Mouse (Mus musculus): ENCODE data around the gene Stx1b. TPM values are rescaled to one million over a fixed set of nuclear protein-coding genes. Genes with fewer than 3 reads are reported as not detected.
"Not testable (repeated sequence)": the region's sequence is repeated elsewhere in the genome, so short reads cannot be mapped to it uniquely, and the experiment has no call there.

Gene Stx1b
- polyA plus RNA-seq, 1 experiment from 2014 or later = 3.6 TPM

DNA sequence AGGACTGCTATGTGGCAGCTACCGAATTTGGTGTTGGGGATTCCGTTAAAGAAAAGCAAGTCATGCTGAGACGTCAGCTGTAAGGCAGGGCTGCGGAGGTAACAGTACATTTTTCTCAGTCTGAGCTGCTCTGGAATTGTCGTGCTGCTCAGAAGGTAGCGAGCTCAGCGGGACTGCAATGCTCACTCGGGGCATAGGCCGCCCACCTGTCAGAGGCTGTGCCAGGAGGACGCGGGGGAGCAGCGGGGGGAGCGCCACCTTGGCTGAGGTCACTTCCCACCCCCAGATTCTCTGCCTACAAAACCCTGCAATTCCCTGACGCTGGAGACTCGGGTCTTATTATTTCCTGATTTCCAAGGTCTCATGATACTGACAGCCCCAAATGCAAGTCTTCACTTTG is 16.5 kb upstream of the Stx1b start:
- H3K36me3 ChIP-seq = peaks cover 21% of the 10 kb centered on the region
- peak overlapping the region; percentile 68 for H3K9ac ChIP-seq
- H3K27ac ChIP-seq = peak overlapping the region; percentile 95
- H3K4me3 ChIP-seq = peak overlapping the region; percentile 82
- no peaks in the 10 kb centered on the region for H3K9me3 ChIP-seq
- H3K4me1 ChIP-seq = peaks cover 12% of the 10 kb centered on the region
- WGBS = under 1% methylated on average over 15 of the region's 15 CpGs
- ATAC-seq (ENCODE audit: insufficient number of reproducible peaks, low FRiP score, low TSS enrichment, low read depth) = no peak; the same call in 1 of the 2 replicates
- H3K4me2 ChIP-seq = peak overlapping the region; percentile 90
- H3K27me3 ChIP-seq = no peaks in the 10 kb centered on the region

DNA sequence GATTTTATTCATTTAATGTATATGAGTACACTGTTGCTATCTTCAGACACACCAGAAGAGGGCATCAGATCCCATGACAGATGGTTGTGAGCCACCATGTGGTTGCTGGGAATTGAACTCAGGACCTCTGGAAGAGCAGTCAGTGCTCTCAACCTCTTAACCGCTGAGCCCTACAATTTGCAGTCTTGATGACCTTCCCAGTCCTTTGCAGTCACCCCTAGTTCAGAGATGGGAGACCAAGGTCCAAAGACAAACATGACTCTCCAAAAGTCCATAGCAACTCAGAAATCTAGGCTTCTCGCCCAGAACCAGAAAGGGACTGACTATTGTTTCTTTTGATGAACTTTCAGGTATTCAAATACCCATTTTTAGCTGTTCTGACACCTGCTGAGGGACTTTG is 15.7 kb upstream of the Stx1b start:
- 88% methylated on average over 2 of the region's 2 CpGs for WGBS
- not testable (repeated sequence) for H3K27me3 ChIP-seq; ATAC-seq (ENCODE audit: insufficient number of reproducible peaks, low FRiP score, low TSS enrichment, low read depth)

DNA sequence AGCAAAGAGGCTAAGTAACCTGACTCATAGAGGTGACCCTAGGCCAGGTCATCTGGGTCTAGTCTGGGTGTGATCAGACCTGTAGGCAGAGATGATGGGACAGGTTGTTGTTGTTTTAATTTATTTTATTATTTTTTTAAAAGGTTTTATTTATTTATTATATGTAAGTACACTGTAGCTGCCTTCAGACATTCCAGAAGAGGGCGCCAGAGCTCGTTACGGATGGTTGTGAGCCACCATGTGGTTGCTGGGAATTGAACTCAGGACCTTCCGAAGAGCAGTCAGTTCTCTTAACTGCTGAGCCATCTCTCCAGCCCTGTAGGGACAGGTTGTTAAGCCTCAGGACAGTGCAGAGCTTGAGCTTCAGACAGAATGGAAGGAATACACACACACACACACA is 13.5 kb upstream of the Stx1b start:
- H3K27ac ChIP-seq; H3K9me3 ChIP-seq; H3K4me1 ChIP-seq; ATAC-seq (ENCODE audit: insufficient number of reproducible peaks, low FRiP score, low TSS enrichment, low read depth); H3K27me3 ChIP-seq; H3K4me2 ChIP-seq; H3K4me3 ChIP-seq; H3K9ac ChIP-seq; H3K36me3 ChIP-seq: not testable (repeated sequence)
- WGBS = 78% methylated on average over 4 of the region's 4 CpGs

More for the DNA sequence above, 15.7 kb upstream of the Stx1b start:
- H3K9me3 ChIP-seq, H3K9ac ChIP-seq, H3K4me3 ChIP-seq, H3K27ac ChIP-seq: not testable (repeated sequence)
- peaks cover 16% of the 10 kb centered on the region for H3K36me3 ChIP-seq
- peaks cover 12% of the 10 kb centered on the region for H3K4me1 ChIP-seq
- H3K4me2 ChIP-seq = 0 out of 2 replicates have a peak overlapping the region, but pooled peaks have one; percentile 90

DNA sequence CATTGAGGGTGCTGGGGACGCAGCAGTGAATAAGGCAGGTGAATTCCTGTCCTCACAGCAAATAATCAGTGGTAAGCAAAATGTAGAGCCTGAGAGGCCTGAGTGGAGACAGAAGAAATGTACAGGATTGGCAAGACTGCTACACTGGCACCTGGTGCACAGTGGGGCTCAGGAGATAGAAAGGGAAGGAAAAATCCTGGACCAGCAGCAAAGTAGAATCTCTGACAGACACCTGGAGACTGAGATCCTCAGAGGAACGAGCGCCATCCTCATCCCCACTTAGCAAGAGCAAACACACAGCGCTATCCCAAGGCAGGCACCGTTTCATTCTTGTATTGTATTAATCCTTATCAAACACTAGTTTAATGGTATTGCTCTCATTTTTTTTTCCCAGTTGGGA is 13.1 kb upstream of the Stx1b start:
- Histone ChIP-seq H3K4me1 (peaks cover 6% of the 10 kb centered on the region), H3K9ac (no peak overlapping the region), H3K27ac (no peak overlapping the region), H3K9me3 (no peaks in the 10 kb centered on the region), H3K4me3 (no peak overlapping the region), H3K4me2 (no peak overlapping the region), H3K36me3 (no peaks in the 10 kb centered on the region), H3K27me3 (no peaks in the 10 kb centered on the region)
- 91% methylated on average over 5 of the region's 5 CpGs for WGBS
- ATAC-seq (ENCODE audit: insufficient number of reproducible peaks, low FRiP score, low TSS enrichment, low read depth) = no peak

DNA sequence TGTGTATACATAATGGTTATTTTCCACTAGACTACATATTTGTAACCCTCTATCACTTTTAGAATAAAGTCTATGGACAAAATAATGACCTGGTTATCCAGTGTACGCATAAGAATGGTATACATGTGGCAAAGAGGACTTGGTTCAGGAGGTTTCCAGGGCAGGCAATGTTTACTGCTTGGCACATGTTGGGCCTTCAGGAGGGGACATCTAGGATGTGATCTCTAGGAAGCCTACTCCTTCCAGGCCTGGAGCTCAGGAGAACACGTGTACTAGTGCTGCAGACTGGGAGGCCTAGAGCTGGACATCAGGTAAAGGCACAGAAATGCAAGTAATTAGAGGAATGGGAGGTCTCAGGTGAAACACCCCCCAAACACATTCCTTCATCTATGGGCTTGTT is 11.2 kb upstream of the Stx1b start:
- Histone ChIP-seq H3K27me3 (no peaks in the 10 kb centered on the region), H3K4me1 (no peaks in the 10 kb centered on the region), H3K4me2 (no peak overlapping the region), H3K9me3 (no peaks in the 10 kb centered on the region), H3K27ac (no peak overlapping the region), H3K36me3 (no peaks in the 10 kb centered on the region), H3K9ac (no peak overlapping the region), H3K4me3 (no peak overlapping the region)
- 76% methylated on average over 2 of the region's 2 CpGs for WGBS
- no peak for ATAC-seq (ENCODE audit: insufficient number of reproducible peaks, low FRiP score, low TSS enrichment, low read depth)

DNA sequence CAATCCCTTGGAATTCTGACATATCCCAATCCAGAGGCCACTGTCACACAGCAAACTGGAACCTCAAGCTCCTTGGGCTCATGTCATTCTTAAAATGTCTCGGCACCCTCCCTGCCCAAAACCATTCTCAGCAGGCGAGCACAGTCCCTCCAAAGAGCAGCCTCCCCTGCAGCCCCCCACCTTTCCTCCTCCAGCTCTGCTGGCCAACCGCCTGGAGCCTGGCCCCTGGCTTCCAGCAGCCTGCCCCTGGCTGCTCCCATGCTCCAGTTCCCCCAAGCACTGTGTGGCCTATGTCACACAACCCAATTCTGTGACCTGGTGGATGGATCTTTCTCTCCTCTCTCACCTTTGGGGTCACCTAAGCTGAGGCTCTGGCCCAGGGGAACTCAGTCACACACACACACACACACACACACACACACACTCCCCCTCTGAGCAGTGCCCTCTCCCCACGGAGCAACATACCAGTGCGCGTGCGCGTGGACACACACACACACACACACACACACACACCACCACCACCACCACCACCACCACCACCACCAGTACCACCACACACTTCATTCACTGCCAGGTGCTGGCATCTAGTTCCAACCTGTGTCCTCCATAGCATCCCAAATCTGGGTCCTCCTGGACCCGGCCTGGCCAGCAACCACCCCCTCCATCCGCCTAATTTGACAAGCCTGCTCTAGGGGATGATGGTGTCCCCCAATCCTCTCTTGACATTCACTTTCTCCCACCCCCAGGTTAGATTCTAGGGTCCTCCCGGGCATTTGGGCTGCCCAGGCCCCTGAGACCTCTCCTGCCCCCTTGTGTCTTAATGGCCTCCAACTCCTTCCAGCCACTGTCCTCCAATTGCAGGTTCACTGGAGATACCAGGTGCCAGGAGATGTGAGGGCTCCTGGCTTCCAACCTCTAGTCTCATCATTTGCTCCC is 845 bp downstream of the Stx1b start:
- no peak; the same call in 1 of the 2 replicates for ATAC-seq (ENCODE audit: insufficient number of reproducible peaks, low FRiP score, low TSS enrichment, low read depth)
- Histone ChIP-seq H3K4me1 (peaks cover 24% of the 10 kb centered on the region), H3K9me3 (no peaks in the 10 kb centered on the region), H3K27ac (peak overlapping the region; percentile 75), H3K9ac (peak overlapping the region; percentile 61), H3K4me2 (peak overlapping the region; percentile 72), H3K36me3 (peaks cover 4% of the 10 kb centered on the region; the same call in 1 of the 2 replicates), H3K4me3 (peak overlapping the region; percentile 64), H3K27me3 (no peaks in the 10 kb centered on the region)
- 68% methylated on average over 11 of the region's 11 CpGs for WGBS

DNA sequence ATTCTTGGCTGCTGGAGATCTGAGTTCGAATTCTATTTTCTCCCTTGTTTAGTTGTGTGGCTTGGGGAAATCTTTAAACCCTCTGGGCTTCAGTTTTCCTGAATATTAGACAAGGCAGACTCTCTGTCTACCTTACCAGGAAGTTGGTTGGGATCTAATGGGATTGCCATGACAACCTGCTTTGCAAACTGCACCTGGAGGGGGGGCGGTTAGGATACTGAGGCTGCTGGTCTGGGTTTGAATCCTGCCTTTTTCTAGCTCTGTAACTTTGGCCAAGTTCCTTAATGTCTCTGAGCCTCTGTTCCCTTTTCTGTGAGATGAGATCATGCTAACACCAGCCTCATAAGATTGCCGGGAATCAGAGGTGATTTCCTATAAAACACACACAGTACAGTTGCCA is 1.9 kb downstream of the Stx1b start:
- whole genome bisulfite sequencing = 76% methylated on average over 3 of the region's 3 CpGs
- no peak overlapping the region for H3K4me2 ChIP-seq
- H3K36me3 ChIP-seq = peaks cover 5% of the 10 kb centered on the region; the same call in 1 of the 2 replicates
- no peak overlapping the region for H3K4me3 ChIP-seq
- no peak for ATAC-seq (ENCODE audit: insufficient number of reproducible peaks, low FRiP score, low TSS enrichment, low read depth)
- H3K9ac ChIP-seq = no peak overlapping the region
- no peaks in the 10 kb centered on the region for H3K27me3 ChIP-seq
- H3K27ac ChIP-seq = no peak overlapping the region
- peaks cover 24% of the 10 kb centered on the region for H3K4me1 ChIP-seq
- H3K9me3 ChIP-seq = no peaks in the 10 kb centered on the region

DNA sequence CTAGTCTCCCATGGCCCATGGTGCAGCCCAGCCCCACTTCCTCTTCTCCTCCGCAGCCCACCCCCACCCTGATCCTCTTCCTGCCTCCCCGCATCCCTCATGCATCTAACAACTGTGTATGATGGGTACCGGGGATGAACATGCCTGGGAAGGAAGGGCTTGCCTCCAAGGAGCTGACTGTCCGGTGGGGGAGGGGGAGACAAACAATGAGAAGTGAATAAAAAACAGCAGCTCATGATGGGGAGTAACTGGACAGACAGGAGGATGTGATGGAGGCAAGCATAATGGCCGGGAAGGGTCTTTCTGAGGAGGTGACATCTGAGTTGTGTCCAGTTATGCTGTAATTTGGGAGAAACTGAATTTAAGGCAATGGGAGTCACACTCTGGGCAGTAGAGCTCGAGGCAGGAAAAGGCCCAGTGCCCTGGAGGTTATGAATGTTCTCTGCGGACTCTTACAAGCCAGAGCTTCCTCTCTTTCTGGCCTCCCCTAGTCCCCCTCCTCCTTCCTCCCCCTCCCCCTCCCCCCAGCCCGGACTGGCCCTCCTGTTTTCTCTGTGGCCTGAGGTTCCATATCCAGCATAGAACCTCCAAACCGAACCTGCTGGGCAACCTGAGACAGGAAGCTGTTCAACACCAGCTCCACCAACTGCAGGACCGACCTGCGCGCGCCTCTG is 3.4 kb downstream of the Stx1b start:
- peaks cover 26% of the 10 kb centered on the region for H3K4me1 ChIP-seq
- H3K4me3 ChIP-seq = no peak overlapping the region
- H3K9me3 ChIP-seq = no peaks in the 10 kb centered on the region
- no peak for ATAC-seq (ENCODE audit: insufficient number of reproducible peaks, low FRiP score, low TSS enrichment, low read depth)
- no peak overlapping the region for H3K27ac ChIP-seq
- H3K9ac ChIP-seq = no peak overlapping the region
- H3K4me2 ChIP-seq = no peak overlapping the region
- peaks cover 6% of the 10 kb centered on the region; the same call in 1 of the 2 replicates for H3K36me3 ChIP-seq
- no peaks in the 10 kb centered on the region for H3K27me3 ChIP-seq
- 56% methylated on average over 12 of the region's 13 CpGs for WGBS

DNA sequence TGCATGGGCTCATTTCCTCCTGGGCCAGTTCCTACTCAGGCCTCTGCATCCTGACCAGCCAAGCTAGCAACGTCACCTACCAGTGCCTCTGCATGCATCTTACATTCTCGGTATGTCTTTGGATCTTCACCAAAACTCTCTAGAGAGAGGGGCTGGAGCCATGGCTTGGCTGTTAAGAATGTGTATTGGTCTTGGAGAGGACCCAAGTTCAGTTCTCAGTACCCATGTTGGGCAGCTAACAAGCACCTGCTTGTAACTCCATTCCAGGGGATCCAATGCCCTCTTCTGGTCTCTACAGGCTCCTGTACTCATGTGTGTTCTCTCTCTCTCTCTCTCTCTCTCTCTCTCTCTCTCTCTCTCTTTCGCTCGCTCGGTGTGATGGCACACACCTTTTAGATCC is 6.6 kb downstream of the Stx1b start:
- no peaks in the 10 kb centered on the region for H3K27me3 ChIP-seq
- H3K4me1 ChIP-seq = peaks cover 13% of the 10 kb centered on the region
- H3K9me3 ChIP-seq = no peaks in the 10 kb centered on the region
- WGBS = 90% methylated on average over 5 of the region's 5 CpGs
- peaks cover 22% of the 10 kb centered on the region for H3K36me3 ChIP-seq
- ATAC-seq (ENCODE audit: insufficient number of reproducible peaks, low FRiP score, low TSS enrichment, low read depth) = no peak
- no peak overlapping the region for H3K27ac ChIP-seq
- no peak overlapping the region for H3K4me3 ChIP-seq
- no peak overlapping the region for H3K9ac ChIP-seq
- H3K4me2 ChIP-seq = no peak overlapping the region

DNA sequence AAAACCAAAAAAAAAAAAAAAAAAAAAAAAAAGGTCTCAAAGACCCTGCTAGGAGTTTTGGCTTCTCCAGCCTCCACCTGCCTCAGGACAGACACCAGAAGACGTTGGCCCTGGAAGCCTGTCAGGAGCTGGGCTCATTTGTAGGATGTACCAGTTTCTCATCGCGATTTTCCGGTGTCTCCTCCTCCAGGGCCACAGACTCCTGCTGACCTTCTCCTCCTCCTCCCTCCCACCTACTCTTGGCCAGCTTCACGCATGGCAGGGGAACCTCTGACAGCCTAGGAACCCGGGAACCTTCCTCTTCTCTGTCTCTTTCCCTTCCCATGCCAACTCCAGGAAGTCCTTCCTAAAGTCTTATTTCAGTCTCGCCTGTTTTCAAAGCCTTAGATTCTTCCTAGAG is 7.3 kb downstream of the Stx1b start:
- H3K4me2 ChIP-seq = no peak overlapping the region
- 72% methylated on average over 7 of the region's 7 CpGs for WGBS
- no peak overlapping the region for H3K27ac ChIP-seq
- H3K36me3 ChIP-seq = peaks cover 29% of the 10 kb centered on the region
- no peak overlapping the region for H3K9ac ChIP-seq
- H3K4me3 ChIP-seq = no peak overlapping the region
- ATAC-seq (ENCODE audit: insufficient number of reproducible peaks, low FRiP score, low TSS enrichment, low read depth) = no peak
- no peaks in the 10 kb centered on the region for H3K27me3 ChIP-seq
- H3K4me1 ChIP-seq = peaks cover 8% of the 10 kb centered on the region
- no peaks in the 10 kb centered on the region for H3K9me3 ChIP-seq

DNA sequence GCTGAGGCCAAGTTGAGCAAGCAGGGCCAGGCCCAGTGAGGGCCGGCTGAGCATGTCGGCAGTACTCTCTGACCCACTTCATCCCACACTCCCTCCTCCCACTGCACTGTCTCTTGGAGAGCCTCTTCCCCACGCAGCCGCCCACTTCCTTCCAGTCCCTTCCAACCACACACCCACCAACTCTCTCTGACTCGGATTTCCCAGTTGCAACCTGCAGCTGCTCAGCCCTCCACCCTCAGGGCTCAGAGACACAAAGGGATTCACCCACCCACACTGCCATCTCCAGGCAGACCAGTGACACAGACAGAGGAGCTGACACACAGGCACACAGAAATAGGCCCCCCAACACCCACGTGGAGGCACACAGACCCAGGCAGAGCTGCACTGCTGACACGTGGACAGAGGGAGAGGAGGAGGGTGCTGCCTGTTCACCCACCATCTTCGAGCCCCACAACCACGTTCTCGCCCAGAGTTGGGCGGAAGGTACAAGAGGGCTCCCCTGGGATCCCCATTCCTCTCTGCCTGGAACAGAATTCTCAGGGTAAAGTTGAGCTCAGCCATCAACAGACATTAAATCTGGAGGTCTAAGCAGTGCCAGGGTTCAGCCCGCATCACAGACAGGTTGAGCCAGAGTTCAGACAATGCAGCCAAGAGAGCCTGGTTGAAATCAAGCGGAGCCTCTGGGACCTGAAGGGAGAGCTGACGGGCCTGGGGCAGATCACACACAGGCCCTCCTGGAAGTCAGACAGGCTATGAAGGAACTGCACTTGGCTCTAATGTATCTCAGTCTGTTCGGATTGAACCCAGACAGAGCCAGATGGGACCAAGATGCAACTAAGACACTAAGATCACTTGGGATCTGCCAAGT is 8.2 kb downstream of the Stx1b start:
- no peak overlapping the region for H3K9ac ChIP-seq

More for the DNA sequence above, 8.2 kb downstream of the Stx1b start:
- H3K4me2 ChIP-seq = no peak overlapping the region
- no peak overlapping the region for H3K4me3 ChIP-seq
- H3K27me3 ChIP-seq = no peaks in the 10 kb centered on the region
- H3K36me3 ChIP-seq = peaks cover 32% of the 10 kb centered on the region
- 45% methylated on average over 15 of the region's 15 CpGs for WGBS
- ATAC-seq (ENCODE audit: insufficient number of reproducible peaks, low FRiP score, low TSS enrichment, low read depth) = peak; percentile 28; the same call in 1 of the 2 replicates
- H3K9me3 ChIP-seq = no peaks in the 10 kb centered on the region
- 0 out of 2 replicates have a peak overlapping the region, but pooled peaks have one; percentile 23 for H3K27ac ChIP-seq
- peaks cover 8% of the 10 kb centered on the region for H3K4me1 ChIP-seq

Measured in limb, embryonic 15.5 days (tissue).